Mouse (Mus musculus) megakaryocyte, embryonic 14.5 days (primary cell): Measurements from ENCODE around the gene Serinc5.

Source experiments
- FLI1 ChIP-seq: IDR thresholded peaks from 2 replicates; pipeline ENCODE4 v1.6.1; 2012; ENCODE audit warnings: low read length, inconsistent platforms, mixed read lengths
- GATA1 ChIP-seq: IDR thresholded peaks from 3 replicates; pipeline ENCODE4 v1.6.1; 2012; ENCODE audit warnings: mixed read lengths, low read length, inconsistent platforms, borderline replicate concordance

DNA sequence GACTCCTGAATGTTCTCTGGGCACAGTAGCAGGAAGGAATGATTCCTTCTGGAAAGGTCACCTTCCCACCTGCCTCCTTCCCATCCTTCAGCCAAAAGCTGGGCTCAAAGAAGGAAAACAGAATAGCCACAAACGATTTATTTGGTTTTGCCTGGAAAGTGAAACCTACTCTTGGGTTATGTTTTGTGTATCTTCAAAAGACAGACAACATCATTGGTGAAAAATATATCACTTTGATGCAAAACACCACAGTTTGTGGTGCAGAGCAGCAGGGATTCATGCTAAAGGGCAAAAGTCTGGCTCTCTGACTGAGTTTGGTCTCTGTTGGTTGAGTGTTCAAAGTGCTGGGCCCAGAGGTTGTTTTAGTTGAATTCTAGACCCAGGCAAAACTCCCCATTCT, 60.8 kb downstream of the Serinc5 start:
- TF ChIP-seq GATA1 = no peak
- TF ChIP-seq FLI1 = no peak
